Mouse (Mus musculus) kidney, adult 2 months (tissue): ENCODE measurements around the gene Rbfox3.

Experiments used
- CTCF ChIP-seq: fragments of 200-500 bp; conservative IDR thresholded peaks from 2 replicates; pipeline ENCODE4 v1.5.1; 2011; ENCODE audit warnings: low read depth, mild to moderate bottlenecking, control low read depth, low read length, moderate library complexity, mixed read lengths; ENCODE audit not compliant: insufficient read depth, insufficient read length
- POLR2A ChIP-seq: fragments of 200-500 bp; IDR thresholded peaks from one replicate; pipeline ENCODE4 v1.6.1; 2011; ENCODE audit warnings: low read depth, low read length, control low read depth

DNA sequence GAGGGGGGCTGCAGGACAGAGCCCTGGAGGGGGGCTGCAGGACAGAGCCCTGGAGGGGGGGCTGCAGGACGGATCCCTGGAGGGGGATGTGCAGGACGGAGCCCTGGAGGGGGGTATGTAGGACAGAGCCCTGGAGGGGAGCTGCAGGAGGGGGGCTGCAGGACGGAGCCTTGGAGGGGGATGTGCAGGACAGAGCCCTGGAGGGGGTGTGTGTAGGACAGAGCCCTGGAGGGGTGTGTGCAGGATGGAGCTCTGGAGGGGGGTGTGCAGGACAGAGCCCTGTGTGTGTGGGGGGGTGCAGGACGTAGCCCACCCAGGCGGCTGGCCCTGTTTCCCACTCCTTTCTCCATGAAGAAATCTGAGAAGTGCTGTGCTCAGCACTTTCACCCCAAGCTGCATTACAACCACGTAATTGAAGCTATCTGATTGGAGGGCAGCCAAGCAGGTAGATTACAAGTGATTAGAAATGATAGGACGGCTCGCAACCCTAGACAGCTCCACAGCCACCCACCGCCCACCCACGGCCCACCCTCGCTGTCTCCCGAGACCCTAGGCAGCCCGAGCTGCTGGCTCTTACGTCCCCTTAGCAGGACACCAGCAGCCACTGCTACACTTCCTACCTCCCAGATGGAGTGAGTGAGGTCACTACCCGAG, 399.0 kb downstream of the Rbfox3 start:
- TF ChIP-seq POLR2A (no peak), CTCF (no peak)
